Mouse (Mus musculus) testis, postnatal 14 days (tissue): ENCODE results near the gene Aco1.

Source experiments
- DNase-seq: peaks from one replicate; pipeline ENCODE4 v3.0.0; 2021; ENCODE audit warnings: low spot score

Gene Aco1

DNA sequence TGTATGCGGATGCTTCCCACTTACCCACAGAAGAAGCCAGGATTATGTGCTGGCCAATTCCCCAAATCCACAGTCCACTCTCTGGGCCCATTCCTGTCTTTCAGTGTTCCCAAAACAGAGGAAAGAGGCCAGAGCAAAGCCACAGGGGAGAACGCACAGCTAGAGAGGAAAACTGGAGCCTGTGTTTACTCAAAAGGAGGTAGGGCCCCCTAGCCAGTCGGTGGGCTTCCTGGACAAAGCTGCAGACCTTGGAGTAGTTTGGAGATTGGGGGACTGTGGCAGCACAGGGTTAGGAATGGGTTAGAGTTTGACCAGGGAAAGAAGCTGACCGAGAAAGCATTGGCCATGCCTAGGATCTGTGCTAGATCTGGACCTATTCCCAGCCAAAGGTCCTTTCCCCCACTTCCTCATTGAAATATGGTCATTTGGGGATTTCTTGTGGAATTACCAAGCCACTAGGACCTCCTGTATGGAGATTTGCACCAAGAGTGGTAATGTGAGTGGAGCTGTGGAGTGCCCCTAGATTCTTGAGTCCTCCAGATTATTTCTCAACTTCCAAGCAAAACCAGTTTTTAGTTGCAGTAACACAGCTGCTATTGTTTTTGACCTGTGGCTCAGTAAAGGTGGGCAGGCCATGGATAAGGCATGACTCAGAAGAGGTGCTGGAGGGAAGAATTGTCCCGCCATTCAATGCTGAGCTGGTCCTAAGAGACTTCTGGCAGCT lies 14.8 kb downstream of the Aco1 start:
- DNase-seq: no peak

DNA sequence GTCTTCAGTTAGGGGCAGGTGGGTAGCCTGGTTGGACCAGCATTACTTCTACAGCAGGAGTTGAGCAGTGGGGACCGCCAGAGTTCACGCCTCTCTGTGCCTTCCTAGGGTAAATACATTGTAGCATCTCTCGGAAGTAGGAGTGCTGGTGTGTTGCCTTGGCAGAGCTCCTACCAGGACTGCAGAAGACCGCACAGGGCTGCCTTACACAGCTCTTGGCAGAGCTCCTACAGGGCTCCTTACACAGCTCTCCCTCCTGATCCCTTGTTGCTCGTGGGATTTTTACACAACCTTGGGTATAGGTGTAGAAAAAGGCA lies 15.3 kb downstream of the Aco1 start:
- peak; percentile 67 for DNase-seq

- DNase-seq: no peak
Observed at GRCm38 (mm10) chr4:40160591-40161434, 17.9 kb downstream of the Aco1 start.

- DNase-seq: no peak
Observed at GRCm38 (mm10) chr4:40163646-40164045, 20.8 kb downstream of the Aco1 start.

DNA sequence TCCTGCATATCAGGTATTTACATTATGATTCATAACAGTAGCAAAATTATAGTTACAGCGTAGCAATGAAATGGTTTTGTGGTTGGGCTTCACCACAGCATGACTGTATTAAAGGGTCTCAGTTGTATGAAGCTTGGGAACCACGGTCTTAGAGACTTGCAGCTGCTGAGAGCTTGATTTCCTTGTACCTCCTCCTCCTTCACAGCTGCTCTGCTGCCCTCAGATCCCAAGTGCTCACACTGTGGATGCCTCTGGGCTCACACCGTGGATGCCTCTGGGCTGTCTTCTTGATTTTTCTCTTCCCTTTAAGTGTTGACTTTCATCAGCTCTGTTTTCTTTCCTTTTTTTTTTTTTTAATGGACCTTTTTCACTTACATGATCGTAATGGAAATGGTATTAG lies 28.6 kb downstream of the Aco1 start:
- DNase-seq: no peak

GRCm38 (mm10) chr4:40172336-40172735 lies 29.5 kb downstream of the Aco1 start:
- DNase-seq: no peak

- no peak for DNase-seq
Observed at GRCm38 (mm10) chr4:40174321-40174720, 31.4 kb downstream of the Aco1 start.

DNA sequence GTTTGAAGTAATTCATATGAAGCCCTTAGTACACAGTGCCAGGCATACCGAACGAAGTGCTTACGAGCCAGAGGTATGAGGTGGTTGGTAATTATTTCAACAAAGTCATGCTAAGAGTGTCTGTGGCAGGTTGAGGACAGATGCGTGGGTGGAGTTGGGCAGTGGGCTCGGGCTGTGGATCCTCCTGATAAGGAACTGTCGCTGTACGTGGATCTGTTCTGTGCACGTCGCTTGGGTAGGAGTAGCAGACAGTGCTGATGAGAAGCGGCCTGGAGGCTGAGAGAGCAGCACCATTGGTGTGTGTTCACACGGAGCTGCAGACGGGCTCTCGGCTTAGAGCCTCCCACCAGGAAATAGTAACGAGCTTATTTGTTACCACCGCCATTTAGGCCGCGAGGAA lies 35.7 kb downstream of the Aco1 start:
- no peak for DNase-seq

GRCm38 (mm10) chr4:40180046-40180445 lies 37.2 kb downstream of the Aco1 start:
- DNase-seq: no peak

DNA sequence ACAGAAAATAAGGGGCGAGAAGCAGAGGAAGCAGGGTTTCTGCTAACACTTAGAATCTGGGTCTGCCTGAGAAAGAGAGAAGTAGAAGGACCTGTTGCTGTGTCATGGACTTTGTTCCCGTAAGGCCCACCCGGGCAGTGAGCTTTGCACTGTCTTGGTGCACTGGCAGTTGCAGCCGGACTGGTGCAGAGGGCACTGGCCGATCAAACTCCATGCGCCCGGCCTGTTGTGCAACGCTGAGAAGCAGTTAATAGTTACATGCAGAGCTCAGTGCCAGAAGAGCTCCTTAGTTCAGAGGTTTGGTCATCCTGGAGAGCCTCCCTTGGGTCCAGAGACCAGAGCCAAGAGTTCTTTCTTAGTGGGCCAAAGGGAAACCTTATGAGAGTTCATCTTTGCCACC lies 38.8 kb downstream of the Aco1 start:
- no peak for DNase-seq

DNA sequence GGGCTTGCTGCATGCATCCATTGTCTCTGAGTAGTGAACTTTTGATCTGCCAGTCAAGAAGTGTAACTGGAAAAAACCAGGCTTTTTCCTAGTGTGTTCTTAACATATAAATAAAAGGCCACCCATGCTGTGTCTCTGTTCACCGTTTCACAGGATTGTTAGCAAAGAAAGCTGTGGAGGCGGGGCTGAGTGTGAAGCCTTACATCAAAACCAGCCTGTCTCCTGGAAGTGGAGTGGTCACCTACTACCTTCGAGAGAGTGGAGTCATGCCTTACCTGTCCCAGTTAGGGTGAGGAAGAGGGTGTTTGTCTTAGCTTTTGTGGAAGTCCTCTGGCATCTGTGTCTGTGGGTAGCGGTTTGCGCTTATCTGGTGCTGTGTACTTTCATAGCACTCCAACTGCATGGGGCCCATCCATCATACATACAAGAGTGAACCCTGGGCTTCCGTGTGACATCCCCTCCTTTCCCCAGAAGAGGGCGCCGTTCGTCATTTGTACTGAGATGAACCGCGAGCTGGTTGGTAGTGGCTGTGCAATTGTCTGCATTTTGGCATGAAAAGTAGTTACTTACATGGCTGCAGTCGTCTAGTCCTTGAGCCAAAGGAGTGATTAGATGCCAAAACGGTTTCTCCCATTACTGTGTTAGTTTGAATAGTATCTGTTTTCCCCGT lies 39.9 kb downstream of the Aco1 start:
- peak; percentile 19 for DNase-seq

DNA sequence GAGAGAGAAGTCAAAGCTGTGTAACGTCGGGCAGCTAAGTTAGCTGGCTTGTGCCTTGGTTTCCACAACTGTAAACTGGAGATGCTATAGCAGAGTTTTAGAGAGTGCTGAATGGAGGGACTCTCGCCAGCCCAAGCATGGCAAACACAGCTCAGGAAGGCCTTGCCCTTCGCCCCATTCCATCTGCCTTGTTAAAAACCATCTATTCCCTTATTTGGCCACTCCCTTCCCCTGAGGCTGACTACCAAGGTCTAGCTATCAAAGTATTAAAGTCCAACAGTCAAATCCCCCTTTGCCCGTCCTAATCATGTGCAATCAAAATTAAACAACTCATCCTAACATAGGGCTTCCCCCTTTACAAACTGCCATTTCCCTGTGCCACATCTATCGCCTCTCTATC lies 40.9 kb downstream of the Aco1 start:
- no peak for DNase-seq

DNA sequence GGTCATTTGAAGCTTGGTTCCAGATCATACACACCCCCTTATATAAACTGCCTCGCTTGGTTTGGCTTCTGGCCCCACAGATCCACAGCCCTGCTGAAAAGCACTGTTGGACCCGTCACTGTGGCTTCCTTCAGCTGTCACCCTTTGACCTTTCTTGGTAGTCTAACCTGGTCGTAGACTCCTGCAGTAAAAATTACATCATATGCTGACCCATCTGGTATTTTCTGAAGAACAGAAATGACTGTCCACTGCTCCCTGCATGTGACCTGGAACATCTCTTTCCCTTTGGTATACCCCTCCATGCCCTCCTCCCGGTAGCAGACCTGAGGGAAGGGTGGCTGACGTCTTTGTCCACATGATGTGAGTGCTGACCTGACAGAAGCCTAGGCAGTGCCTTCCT lies 41.6 kb downstream of the Aco1 start:
- DNase-seq: no peak

DNA sequence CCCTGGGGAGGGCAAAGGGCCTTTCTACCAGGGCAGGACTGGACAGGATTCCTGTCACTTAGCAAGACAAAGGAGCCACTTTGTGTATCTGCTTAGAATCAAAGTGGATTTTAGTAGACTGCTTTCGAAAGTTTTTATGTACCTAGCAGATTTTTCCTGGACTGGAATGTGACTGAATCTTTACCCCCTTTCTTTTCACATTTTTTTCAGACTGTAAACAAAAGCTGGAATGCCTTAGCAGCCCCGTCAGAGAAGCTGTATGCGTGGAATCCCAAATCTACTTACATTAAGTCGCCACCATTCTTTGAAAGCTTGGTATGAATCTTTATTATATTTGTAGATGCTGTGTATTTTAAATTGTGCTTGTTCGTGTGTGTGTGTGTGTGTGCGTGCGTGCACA lies 45.1 kb downstream of the Aco1 start:
- DNase-seq: no peak

GRCm38 (mm10) chr4:40192246-40192645 lies 49.4 kb downstream of the Aco1 start:
- no peak for DNase-seq

DNA sequence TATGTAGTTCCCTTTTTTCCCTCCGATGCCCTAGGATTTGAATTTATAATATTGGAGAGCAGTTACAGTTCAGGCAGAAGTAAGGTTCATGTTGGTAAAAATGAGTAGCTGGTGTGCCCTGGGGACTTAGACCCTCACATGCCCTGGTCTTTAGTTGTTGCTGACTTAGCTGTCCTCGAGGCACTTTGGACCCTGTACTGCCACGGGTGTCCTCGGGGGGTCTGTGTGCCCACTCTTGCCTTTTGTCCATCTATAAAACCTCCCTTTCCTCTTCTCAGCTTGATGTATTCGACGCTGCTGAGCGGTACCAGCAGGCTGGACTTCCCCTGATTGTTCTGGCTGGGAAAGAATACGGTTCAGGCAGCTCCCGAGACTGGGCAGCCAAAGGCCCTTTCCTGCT lies 50.6 kb downstream of the Aco1 start:
- DNase-seq: no peak

GRCm38 (mm10) chr4:40195336-40195735 lies 52.5 kb downstream of the Aco1 start:
- no peak for DNase-seq

DNA sequence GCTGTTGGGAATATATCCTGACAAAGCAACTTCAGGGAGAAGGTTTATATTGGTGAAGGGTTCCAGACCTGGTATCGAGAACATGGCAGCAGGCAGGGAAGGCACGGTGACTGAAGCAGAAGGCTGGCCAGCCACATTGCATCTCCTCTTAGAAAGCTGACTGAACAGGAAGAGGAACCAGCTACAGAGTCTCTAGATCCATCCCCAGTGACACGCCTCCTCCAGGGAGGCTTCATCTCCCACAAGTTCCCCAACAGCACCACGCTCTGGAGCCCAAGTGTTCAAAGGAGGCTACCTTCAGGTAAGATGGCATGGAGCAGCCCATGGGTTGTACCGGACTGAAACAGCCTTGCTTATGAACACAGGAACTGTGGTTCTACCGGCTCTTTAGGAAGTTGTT lies 59.3 kb downstream of the Aco1 start:
- DNase-seq: no peak

- no peak for DNase-seq
Observed at GRCm38 (mm10) chr4:40204374-40204773, 61.5 kb downstream of the Aco1 start.

GRCm38 (mm10) chr4:40205231-40205903 lies 62.5 kb downstream of the Aco1 start:
- DNase-seq: no peak

- no peak for DNase-seq
Observed at GRCm38 (mm10) chr4:40207701-40208100, 64.8 kb downstream of the Aco1 start.

- DNase-seq: no peak
Observed at GRCm38 (mm10) chr4:40212177-40212576, 69.3 kb downstream of the Aco1 start.

DNA sequence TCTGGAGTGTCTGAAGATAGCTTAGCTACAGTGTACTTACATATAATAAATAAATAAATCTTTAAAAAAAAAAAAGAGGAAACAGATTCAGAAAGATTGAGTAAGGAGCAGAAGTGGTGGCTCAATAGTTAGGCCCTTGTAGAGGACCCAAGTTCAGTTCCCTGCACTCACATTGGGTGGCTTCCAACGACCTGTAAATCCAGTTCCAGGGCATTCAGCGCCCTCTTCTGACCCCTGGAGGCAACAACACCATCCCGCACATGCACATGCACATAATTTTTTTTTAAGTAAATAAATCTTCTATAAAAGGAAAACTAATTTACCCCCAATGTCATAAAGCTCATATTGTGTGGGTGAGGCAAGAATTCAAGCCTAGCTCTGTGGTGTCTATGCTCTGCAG lies 75.0 kb downstream of the Aco1 start:
- no peak for DNase-seq
